Mouse (Mus musculus) 3134 (cell line): ENCODE results near the gene Acad8.

Experiments used
- DNase-seq: peaks from one replicate; pipeline ENCODE4 v3.0.0-alpha.2; 2011; ENCODE audit warnings: low spot score; ENCODE audit not compliant: insufficient read length; ENCODE audit errors: extremely low read depth

Acad8 gene

DNA sequence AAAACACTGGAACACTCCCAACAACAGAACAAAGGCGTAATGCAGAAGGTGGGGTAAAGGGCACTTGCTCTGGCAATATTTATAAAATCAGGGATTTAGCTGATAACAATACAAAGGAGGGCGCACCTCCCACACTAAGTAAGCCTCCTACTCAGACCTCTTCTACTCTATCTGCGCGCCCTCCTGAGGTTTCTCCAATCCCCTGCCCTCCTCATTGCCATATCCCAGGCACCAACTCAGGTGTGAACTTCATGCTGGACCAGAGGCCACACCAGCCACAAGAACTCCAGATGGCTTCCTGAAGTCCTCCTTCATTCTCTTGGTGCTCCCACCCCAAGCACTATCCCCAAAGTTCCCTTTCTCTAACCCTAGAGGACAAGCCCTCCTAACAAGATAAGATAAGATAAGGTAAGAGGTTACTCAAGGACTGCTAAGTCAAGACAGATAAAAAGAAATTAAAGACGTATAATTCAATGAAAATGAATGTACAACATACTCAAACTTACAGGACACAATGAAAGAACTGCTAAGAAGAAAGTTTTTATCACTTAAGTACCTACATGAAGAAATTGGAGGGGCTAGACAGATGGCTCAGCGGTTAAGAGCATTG is 13.6 kb downstream of the Acad8 start:
- no peak for DNase-seq

DNA sequence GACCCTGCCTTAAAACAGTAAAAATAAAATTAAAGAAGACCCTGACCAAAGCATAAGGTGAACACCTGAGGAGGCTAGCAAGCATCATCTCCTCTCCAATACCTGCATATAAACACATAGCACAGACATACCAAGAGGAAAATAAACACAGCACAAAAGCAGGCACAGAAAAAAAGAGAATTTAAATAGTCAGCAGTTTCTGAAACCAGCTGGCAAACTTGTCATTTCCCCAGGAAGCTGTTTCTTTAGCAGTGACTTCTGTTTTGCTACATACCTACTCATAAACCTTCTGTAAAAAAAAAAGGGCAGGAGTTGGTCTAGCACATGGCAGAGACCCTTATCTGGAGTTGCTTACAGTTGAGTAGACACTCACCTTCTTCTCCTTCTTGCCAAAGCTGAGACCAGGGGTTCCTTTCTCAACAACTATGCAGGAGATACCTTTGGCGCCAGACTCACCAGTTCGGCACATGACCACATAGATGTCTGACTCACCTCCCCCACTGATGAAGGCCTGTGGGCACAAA is 14.2 kb downstream of the Acad8 start:
- no peak for DNase-seq

DNA sequence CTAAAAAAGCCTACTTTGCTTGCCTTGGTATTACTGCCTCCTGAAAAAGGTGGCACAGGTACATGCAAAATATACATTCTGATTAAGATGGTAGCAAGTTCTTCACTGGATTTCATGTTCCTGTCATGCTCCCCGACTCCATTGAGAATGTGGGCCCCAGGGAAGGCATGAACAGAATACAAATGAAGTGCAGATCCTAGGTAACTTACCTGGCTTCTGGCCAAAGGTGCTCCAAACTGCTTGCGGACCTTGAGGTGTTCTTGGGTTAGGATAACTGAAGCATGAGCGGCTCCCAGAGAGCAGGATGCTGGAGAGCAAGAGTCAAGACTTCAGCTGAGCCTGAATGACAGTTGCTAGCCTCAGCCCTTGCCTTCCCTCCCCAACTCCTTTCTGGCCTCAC is 20.6 kb downstream of the Acad8 start:
- no peak for DNase-seq

DNA sequence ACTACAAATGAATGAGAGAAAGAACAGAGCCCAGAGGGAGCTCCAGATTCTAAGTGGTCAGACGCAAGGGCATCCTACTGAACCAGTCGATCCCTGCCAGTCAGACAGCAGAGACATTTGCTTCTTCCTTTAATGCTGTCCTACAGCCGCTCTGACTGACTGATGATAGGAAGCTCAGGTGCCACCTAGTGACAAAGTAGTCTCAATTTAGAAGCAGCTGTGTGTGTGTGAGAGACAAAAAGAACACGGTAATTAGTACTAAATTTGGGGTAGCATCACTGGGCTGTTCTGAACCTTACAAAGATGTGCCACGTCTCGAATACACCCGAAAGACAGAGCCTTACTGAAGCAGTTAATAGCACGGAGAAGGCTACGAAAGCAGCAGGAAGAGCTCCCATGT is 21.6 kb downstream of the Acad8 start:
- DNase-seq: no peak

DNA sequence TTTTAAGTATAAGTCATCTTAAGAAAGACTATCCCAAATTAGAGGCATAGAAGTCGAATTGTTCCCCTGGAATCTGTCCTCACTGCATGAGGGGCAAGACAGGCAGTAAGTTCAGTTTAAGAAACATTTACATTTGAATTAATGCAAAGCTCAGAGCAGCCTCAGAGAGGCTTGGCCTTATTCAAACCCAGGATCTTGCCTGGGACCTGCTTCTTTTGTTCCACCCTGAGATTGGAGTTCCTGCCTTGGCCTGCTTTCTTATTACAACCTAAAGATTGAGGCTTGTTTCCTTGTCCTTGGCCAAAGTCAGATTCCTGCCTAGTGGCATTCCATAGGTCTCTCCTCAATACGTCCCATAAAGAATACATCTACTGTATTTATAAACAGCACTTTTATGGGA is 51.6 kb downstream of the Acad8 start:
- no peak for DNase-seq

DNA sequence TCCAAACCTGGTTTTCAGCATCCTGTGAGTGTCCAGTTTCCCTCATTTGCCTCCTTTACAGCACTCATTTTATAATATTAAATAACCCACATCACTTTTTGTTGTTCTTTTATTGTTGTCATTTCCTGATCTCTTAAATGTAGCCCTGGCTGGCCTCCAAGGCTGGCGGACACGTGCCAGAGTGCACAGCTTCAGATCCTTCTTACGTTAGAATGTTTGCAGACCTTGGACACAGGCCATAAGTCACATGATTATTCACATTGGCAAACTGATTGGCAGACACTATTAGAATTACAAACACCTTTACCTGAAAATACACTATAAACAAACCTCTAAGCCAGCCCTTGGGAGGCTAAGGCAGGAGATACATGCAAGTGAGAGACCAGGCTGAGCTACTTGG is 75.2 kb downstream of the Acad8 start:
- DNase-seq: no peak
